Comparison of ENCODE assay signal across 8 mouse cellular contexts in the genomic region with DNA sequence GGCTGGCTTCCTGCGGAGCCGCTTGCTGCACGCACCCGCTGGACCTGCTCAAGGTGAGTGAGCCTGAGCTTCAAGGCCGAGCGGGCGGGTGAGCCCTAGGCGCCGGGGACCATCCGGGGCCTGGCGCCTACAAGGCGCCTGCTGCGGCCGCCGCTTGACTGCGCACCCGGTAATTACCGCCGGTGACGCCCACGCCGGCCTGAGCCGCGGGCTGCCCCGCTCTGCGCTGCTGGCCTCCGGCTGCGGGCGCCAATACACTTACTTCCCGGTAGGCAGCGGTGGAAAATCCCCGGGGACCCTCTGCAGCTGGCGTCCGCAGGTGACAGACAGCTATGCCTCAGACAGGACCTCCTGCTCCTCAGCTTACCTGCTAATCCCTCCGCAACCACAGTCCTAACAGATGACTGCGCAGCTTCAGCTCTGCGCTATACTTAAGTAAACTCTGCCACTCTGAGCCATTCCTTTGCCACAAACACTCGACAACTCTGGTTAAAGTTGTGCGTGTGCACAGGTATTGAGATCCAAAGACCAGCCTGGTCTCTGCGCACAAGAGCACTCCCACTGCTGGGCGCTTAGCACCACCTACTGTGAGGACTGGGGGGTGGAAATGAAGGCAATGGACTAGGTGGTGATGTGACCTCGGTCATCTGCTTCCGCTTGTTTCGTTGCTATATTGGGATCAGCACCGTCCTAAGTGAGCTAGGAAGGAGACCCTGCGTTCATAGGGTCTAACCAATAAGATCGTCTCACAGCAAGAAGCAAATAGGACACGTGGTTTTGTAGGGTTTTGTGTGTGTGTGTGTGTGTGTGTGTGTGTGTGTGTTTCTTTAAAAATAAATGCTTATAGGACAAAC. TPM values are rescaled to one million over a fixed set of nuclear protein-coding genes. Genes with fewer than 3 reads are reported as not detected.
DNase-seq lines count a peak whose midpoint lies in the region; ATAC-seq lines count a peak whose summit lies in the region.

No protein-coding gene starts in this region.

- H3K9ac ChIP-seq in forebrain, embryonic 14.5 days (ENCODE audit: low read length) = peak overlapping the region; percentile 80
- peak overlapping the region; percentile 94 for H3K9ac ChIP-seq in liver, embryonic 15.5 days
- H3K9ac ChIP-seq in neural tube, embryonic 12.5 days = peak overlapping the region; percentile 85

- under 1% methylated on average over 48 of the region's 48 CpGs for WGBS in forebrain, embryonic 14.5 days
- under 1% methylated on average over 48 of the region's 48 CpGs for WGBS in liver, embryonic 15.5 days (ENCODE audit: insufficient replicate concordance)
- under 1% methylated on average over 48 of the region's 48 CpGs for WGBS in neural tube, embryonic 12.5 days

- peak; percentile 32 for ATAC-seq in forebrain, embryonic 14.5 days
- ATAC-seq in inflammation-experienced regulatory T-cells, adult 6 months = peak; percentile 49
- ATAC-seq in liver, embryonic 15.5 days (ENCODE audit: insufficient read depth) = peak; percentile 58
- peak; percentile 45 for ATAC-seq in neural tube, embryonic 12.5 days (ENCODE audit: low FRiP score, low read depth)

- peak; percentile 97 for DNase-seq in heart, adult 11 months
- no peak for DNase-seq in heart, postnatal 25 days (ENCODE audit: low spot score)
- DNase-seq in adrenal gland, postnatal 14 days = peak; percentile 59
- DNase-seq in forebrain, embryonic 14.5 days (ENCODE audit: low spot score) = peak; percentile 49
- no peak for DNase-seq in left cerebral cortex, adult 18-20 months (ENCODE audit: low spot score in 2 of 2)

- H3K4me1 ChIP-seq in forebrain, embryonic 14.5 days (ENCODE audit: control insufficient read depth, insufficient read depth, low read length) = peaks cover 18% of the 10 kb centered on the region
- H3K4me1 ChIP-seq in liver, embryonic 15.5 days (replicated peaks) = peaks cover 63% of the 10 kb centered on the region
- H3K4me1 ChIP-seq in neural tube, embryonic 12.5 days = peaks cover 29% of the 10 kb centered on the region

- H3K4me2 ChIP-seq in forebrain, embryonic 14.5 days (ENCODE audit: low read length) = peak overlapping the region; percentile 98
- H3K4me2 ChIP-seq in liver, embryonic 15.5 days = peak overlapping the region; percentile 98
- H3K4me2 ChIP-seq in neural tube, embryonic 12.5 days (replicated peaks) = peak overlapping the region; percentile 99

- peak overlapping the region; percentile 76 for H3K27ac ChIP-seq in forebrain, embryonic 14.5 days (ENCODE audit: low read depth, low read length)
- peak overlapping the region; percentile 94 for H3K27ac ChIP-seq in liver, embryonic 15.5 days (replicated peaks)
- peak overlapping the region; percentile 68; the same call in 1 of the 2 replicates for H3K27ac ChIP-seq in neural tube, embryonic 12.5 days

- no peaks in the 10 kb centered on the region for H3K9me3 ChIP-seq in forebrain, embryonic 14.5 days (replicated peaks; ENCODE audit: control insufficient read depth, low read length)
- H3K9me3 ChIP-seq in liver, embryonic 15.5 days (replicated peaks) = no peaks in the 10 kb centered on the region
- H3K9me3 ChIP-seq in neural tube, embryonic 12.5 days = no peaks in the 10 kb centered on the region

- peak overlapping the region; percentile 95 for H3K4me3 ChIP-seq in forebrain, embryonic 14.5 days (ENCODE audit: low read depth, low read length)
- peak overlapping the region; percentile 95 for H3K4me3 ChIP-seq in liver, embryonic 15.5 days (replicated peaks)
- peak overlapping the region; percentile 93 for H3K4me3 ChIP-seq in neural tube, embryonic 12.5 days

- H3K36me3 ChIP-seq in forebrain, embryonic 14.5 days (ENCODE audit: control insufficient read depth, insufficient read depth, low read length) = peaks cover 60% of the 10 kb centered on the region
- H3K36me3 ChIP-seq in liver, embryonic 15.5 days (replicated peaks) = peaks cover 55% of the 10 kb centered on the region
- peaks cover 42% of the 10 kb centered on the region for H3K36me3 ChIP-seq in neural tube, embryonic 12.5 days

- intact Hi-C loops in heart, postnatal 25 days (cut with DNase I) = no loop called here

- H3K27me3 ChIP-seq in forebrain, embryonic 14.5 days (replicated peaks; ENCODE audit: control insufficient read depth, insufficient read depth, low read length) = no peaks in the 10 kb centered on the region
- no peaks in the 10 kb centered on the region for H3K27me3 ChIP-seq in liver, embryonic 15.5 days
- H3K27me3 ChIP-seq in neural tube, embryonic 12.5 days (replicated peaks) = no peaks in the 10 kb centered on the region

RNA-seq across cellular contexts. Expression of gene Slc25a10, which starts 0.6 kb away (rescaled TPM):
- 10 to 100 TPM; 13.1 to 14.8 TPM for total RNA-seq in heart, postnatal 25 days (2021)
- 50.7 and 64.4 TPM in 2 replicates for total RNA-seq in adrenal gland, postnatal 14 days (2021)
- 29.7 and 31.6 TPM in 2 replicates for polyA plus RNA-seq in forebrain, embryonic 14.5 days (2014; fragmentation: Nextera tagmentation; extraction: Ambion mirVana)
- 10 to 100 TPM; 12.4 to 14.3 (median 12.7) TPM for polyA plus RNA-seq in inflammation-experienced regulatory T-cells, adult 6 months (2017; shearing (Covaris generic))
- 42.8 and 46.5 TPM in 2 replicates for polyA plus RNA-seq in liver, embryonic 15.5 days (2015; fragmentation: Nextera tagmentation; extraction: Ambion mirVana)
- polyA plus RNA-seq in neural tube, embryonic 12.5 days (2016; fragmentation: Nextera tagmentation; extraction: Ambion mirVana) = 37.9 TPM in 2 replicates
- 10 to 100 TPM; 19.6 to 22.6 TPM for total RNA-seq in left cerebral cortex, adult 18-20 months (2021)

RNA-seq across cellular contexts. Expression of gene Mrpl12, which starts 7.8 kb away (rescaled TPM):
- 100 to 1,000 TPM; 253 to 263 TPM for total RNA-seq in heart, postnatal 25 days (2021)
- 161 TPM in 2 replicates for total RNA-seq in adrenal gland, postnatal 14 days (2021)
- 143 and 155 TPM in 2 replicates for polyA plus RNA-seq in forebrain, embryonic 14.5 days (2014; fragmentation: Nextera tagmentation; extraction: Ambion mirVana)
- 10 to 100 TPM; 54.6 to 78.9 (median 73.0) TPM for polyA plus RNA-seq in inflammation-experienced regulatory T-cells, adult 6 months (2017; shearing (Covaris generic))
- 89.5 and 90.2 TPM in 2 replicates for polyA plus RNA-seq in liver, embryonic 15.5 days (2015; fragmentation: Nextera tagmentation; extraction: Ambion mirVana)
- polyA plus RNA-seq in neural tube, embryonic 12.5 days (2016; fragmentation: Nextera tagmentation; extraction: Ambion mirVana) = 116 and 117 TPM in 2 replicates
- total RNA-seq in left cerebral cortex, adult 18-20 months (2021) = 10 to 100 TPM; 64.4 to 74.4 TPM

RNA-seq across cellular contexts. Expression of gene Arl16, which starts 24.8 kb away (rescaled TPM):
- total RNA-seq in heart, postnatal 25 days (2021) = 10 to 100 TPM; 10.5 to 10.6 TPM
- 19.6 and 23.4 TPM in 2 replicates for total RNA-seq in adrenal gland, postnatal 14 days (2021)
- polyA plus RNA-seq in forebrain, embryonic 14.5 days (2014; fragmentation: Nextera tagmentation; extraction: Ambion mirVana) = 37.4 and 43.9 TPM in 2 replicates
- polyA plus RNA-seq in inflammation-experienced regulatory T-cells, adult 6 months (2017; shearing (Covaris generic)) = 10 to 100 TPM; 28.8 to 39.7 (median 33.1) TPM
- 13.7 and 14.0 TPM in 2 replicates for polyA plus RNA-seq in liver, embryonic 15.5 days (2015; fragmentation: Nextera tagmentation; extraction: Ambion mirVana)
- 63.6 and 64.5 TPM in 2 replicates for polyA plus RNA-seq in neural tube, embryonic 12.5 days (2016; fragmentation: Nextera tagmentation; extraction: Ambion mirVana)
- 10 to 100 TPM; 47.2 to 49.7 TPM for total RNA-seq in left cerebral cortex, adult 18-20 months (2021)

RNA-seq across cellular contexts. Expression of gene Ccdc137, which starts 34.3 kb away (rescaled TPM):
- total RNA-seq in heart, postnatal 25 days (2021) = 1 to 10 TPM; 7.9 to 8.9 TPM
- 20.6 and 28.1 TPM in 2 replicates for total RNA-seq in adrenal gland, postnatal 14 days (2021)
- polyA plus RNA-seq in forebrain, embryonic 14.5 days (2014; fragmentation: Nextera tagmentation; extraction: Ambion mirVana) = 18.6 and 18.8 TPM in 2 replicates
- 10 to 100 TPM; 17.8 to 26.0 (median 17.9) TPM for polyA plus RNA-seq in inflammation-experienced regulatory T-cells, adult 6 months (2017; shearing (Covaris generic))
- 13.0 and 14.2 TPM in 2 replicates for polyA plus RNA-seq in liver, embryonic 15.5 days (2015; fragmentation: Nextera tagmentation; extraction: Ambion mirVana)
- 30.9 and 34.7 TPM in 2 replicates for polyA plus RNA-seq in neural tube, embryonic 12.5 days (2016; fragmentation: Nextera tagmentation; extraction: Ambion mirVana)
- total RNA-seq in left cerebral cortex, adult 18-20 months (2021) = 10 to 100 TPM; 26.4 to 29.1 TPM

RNA-seq across cellular contexts. Expression of gene Oxld1, which starts 34.4 kb away (rescaled TPM):
- 10 to 100 TPM; 53.7 to 56.4 TPM for total RNA-seq in heart, postnatal 25 days (2021)
- 53.9 and 58.6 TPM in 2 replicates for total RNA-seq in adrenal gland, postnatal 14 days (2021)
- polyA plus RNA-seq in forebrain, embryonic 14.5 days (2014; fragmentation: Nextera tagmentation; extraction: Ambion mirVana) = 11.6 and 15.3 TPM in 2 replicates
- polyA plus RNA-seq in inflammation-experienced regulatory T-cells, adult 6 months (2017; shearing (Covaris generic)) = 1 to 10 TPM; 4.8 to 6.8 (median 5.1) TPM
- polyA plus RNA-seq in liver, embryonic 15.5 days (2015; fragmentation: Nextera tagmentation; extraction: Ambion mirVana) = 6.8 and 7.1 TPM in 2 replicates
- polyA plus RNA-seq in neural tube, embryonic 12.5 days (2016; fragmentation: Nextera tagmentation; extraction: Ambion mirVana) = 12.5 and 13.8 TPM in 2 replicates
- total RNA-seq in left cerebral cortex, adult 18-20 months (2021) = 10 to 100 TPM; 13.0 to 16.4 TPM

Comparison
In these comparisons a context has a peak if more than half of its experiments do, and no peak if none do; other contexts are left out.
1. DNase-seq: peak in heart, adult 11 months (single experiment), adrenal gland, postnatal 14 days (single experiment) and forebrain, embryonic 14.5 days (single experiment); none in heart, postnatal 25 days (single experiment) and left cerebral cortex, adult 18-20 months (0 of 2).
2. Peak in every context shown above with its lines, with median percentiles within 50 percentile points of each other: ATAC-seq, H3K27ac ChIP-seq, H3K4me2 ChIP-seq, H3K4me3 ChIP-seq and H3K9ac ChIP-seq.